Comparison of ENCODE assay signal across 11 mouse cellular contexts in genomic region chr8:109359396-109360051, GRCm38 (mm10).
A peak's percentile ranks its signal among the peaks of the same experiment; 100 is the strongest.
DNase-seq lines count a peak whose midpoint lies in the region; ATAC-seq lines count a peak whose summit lies in the region.
"Had no signal": no experiment of that assay in that cellular context is flagged by ENCODE, and none has a peak within 500 bp of the region (broad histone marks: within the 10 kb centered on the region; RNA-seq: fewer than 3 reads in every experiment).

No protein-coding gene starts in this region.

- H3K36me3 ChIP-seq in lung, embryonic 16.5 days (ENCODE audit: control insufficient read depth, insufficient read depth, low read length), result no peaks in the 10 kb centered on the region
- no peaks in the 10 kb centered on the region for H3K36me3 ChIP-seq in limb, embryonic 12.5 days
- H3K36me3 ChIP-seq in stomach, embryonic 15.5 days, result no peaks in the 10 kb centered on the region
- no peaks in the 10 kb centered on the region for H3K36me3 ChIP-seq in liver, embryonic 11.5 days (ENCODE audit: control insufficient read depth, insufficient read depth, low read length)
- H3K36me3 ChIP-seq: heart, embryonic 10.5 days had no signal

- no peaks in the 10 kb centered on the region for H3K9me3 ChIP-seq in lung, embryonic 16.5 days (ENCODE audit: control insufficient read depth, low read length)
- no peaks in the 10 kb centered on the region for H3K9me3 ChIP-seq in limb, embryonic 12.5 days
- no peaks in the 10 kb centered on the region for H3K9me3 ChIP-seq in stomach, embryonic 15.5 days
- H3K9me3 ChIP-seq in liver, embryonic 11.5 days (ENCODE audit: control insufficient read depth, low read length), result no peaks in the 10 kb centered on the region
- H3K9me3 ChIP-seq: heart, embryonic 10.5 days had no signal

- DNase-seq in cerebellum, postnatal 10 days, result peak; percentile 17 to 41
- no peak for DNase-seq in cerebellum, postnatal 36 days
- DNase-seq in lung, postnatal 10 days, result no peak
- DNase-seq in liver, embryonic 11.5 days (ENCODE audit: low spot score), result no peak
- DNase-seq: cerebellum, postnatal 25 days had no signal

- peaks cover 7% of the 10 kb centered on the region for H3K4me1 ChIP-seq in lung, embryonic 16.5 days (replicated peaks; ENCODE audit: control insufficient read depth, insufficient read depth, low read length)
- H3K4me1 ChIP-seq in limb, embryonic 12.5 days (replicated peaks), result peaks cover 20% of the 10 kb centered on the region
- H3K4me1 ChIP-seq in stomach, embryonic 15.5 days, result peaks cover 5% of the 10 kb centered on the region; the same call in 1 of the 2 replicates
- H3K4me1 ChIP-seq in liver, embryonic 11.5 days (replicated peaks; ENCODE audit: control insufficient read depth, insufficient read depth, low read length), result no peaks in the 10 kb centered on the region

- ATAC-seq in lung, embryonic 16.5 days (ENCODE audit: low read depth), result 0 out of 2 replicates have a peak, but pooled peaks have one; percentile 17
- ATAC-seq in limb, embryonic 12.5 days (ENCODE audit: insufficient number of reproducible peaks, insufficient read depth, low FRiP score, low TSS enrichment, low read depth), result peak; percentile 42; the same call in 1 of the 2 replicates
- ATAC-seq in stomach, embryonic 15.5 days (ENCODE audit: insufficient read depth, low FRiP score, low read depth), result no peak
- ATAC-seq in megakaryocyte-erythroid progenitor cell, adult 5-6 weeks (replicated peaks; ENCODE audit: low FRiP score, low TSS enrichment, poor library complexity, severe bottlenecking), result no peak
- no peak for ATAC-seq in liver, embryonic 11.5 days (replicated peaks; ENCODE audit: low FRiP score)

- peak overlapping the region; percentile 30 for H3K4me3 ChIP-seq in lung, embryonic 16.5 days (ENCODE audit: low read length)
- 0 out of 2 replicates have a peak overlapping the region, but pooled peaks have one; percentile 12 for H3K4me3 ChIP-seq in limb, embryonic 12.5 days (replicated peaks)
- no peak overlapping the region for H3K4me3 ChIP-seq in stomach, embryonic 15.5 days (replicated peaks)
- H3K4me3 ChIP-seq in liver, embryonic 11.5 days (ENCODE audit: low read depth, low read length), result no peak overlapping the region

- 0 out of 2 replicates have a peak overlapping the region, but pooled peaks have one; percentile 30 for H3K9ac ChIP-seq in lung, embryonic 16.5 days (ENCODE audit: low read length)
- H3K9ac ChIP-seq in limb, embryonic 12.5 days (replicated peaks), result no peak overlapping the region
- H3K9ac ChIP-seq in stomach, embryonic 15.5 days, result no peak overlapping the region
- no peak overlapping the region for H3K9ac ChIP-seq in liver, embryonic 11.5 days (ENCODE audit: low read depth, low read length)
- H3K9ac ChIP-seq: liver, embryonic 14.5 days had no signal

- peaks cover 4% of the 10 kb centered on the region; the same call in 1 of the 2 replicates for H3K27me3 ChIP-seq in lung, embryonic 16.5 days (ENCODE audit: control insufficient read depth, insufficient read depth, low read depth, low read length)
- peaks cover 8% of the 10 kb centered on the region for H3K27me3 ChIP-seq in limb, embryonic 12.5 days
- 0 out of 2 replicates have a peak, but pooled peaks cover 3% of the 10 kb centered on the region for H3K27me3 ChIP-seq in stomach, embryonic 15.5 days (replicated peaks)
- H3K27me3 ChIP-seq in liver, embryonic 11.5 days (replicated peaks; ENCODE audit: control insufficient read depth, insufficient read depth, low read length), result no peaks in the 10 kb centered on the region

- H3K27ac ChIP-seq in lung, embryonic 16.5 days (ENCODE audit: low read length), result no peak overlapping the region
- peak overlapping the region; percentile 18 for H3K27ac ChIP-seq in limb, embryonic 12.5 days
- no peak overlapping the region for H3K27ac ChIP-seq in stomach, embryonic 15.5 days
- no peak overlapping the region for H3K27ac ChIP-seq in liver, embryonic 11.5 days (ENCODE audit: low read depth, low read length)
- H3K27ac ChIP-seq: heart, embryonic 10.5 days; liver, embryonic 14.5 days had no signal

- 12% methylated on average over 16 of the region's 16 CpGs for WGBS in lung, embryonic 16.5 days
- 38% methylated on average over 16 of the region's 16 CpGs for WGBS in limb, embryonic 12.5 days
- WGBS in stomach, embryonic 15.5 days, result 41% methylated on average over 16 of the region's 16 CpGs
- WGBS in liver, embryonic 11.5 days, result 56% methylated on average over 16 of the region's 16 CpGs

- H3K4me2 ChIP-seq in lung, embryonic 16.5 days (ENCODE audit: low read depth, low read length), result peak overlapping the region; percentile 60
- peak overlapping the region; percentile 67 for H3K4me2 ChIP-seq in limb, embryonic 12.5 days
- peak overlapping the region; percentile 51 for H3K4me2 ChIP-seq in stomach, embryonic 15.5 days
- no peak overlapping the region for H3K4me2 ChIP-seq in liver, embryonic 11.5 days

Comparison
In these comparisons a context has a peak if more than half of its experiments do, and no peak if none do; other contexts are left out.
1. DNase-seq: peak in cerebellum, postnatal 10 days (2 of 2); none in cerebellum, postnatal 36 days (0 of 2), lung, postnatal 10 days (single experiment) and liver, embryonic 11.5 days (single experiment).
2. ATAC-seq: peak in lung, embryonic 16.5 days (single experiment) and limb, embryonic 12.5 days (single experiment); none in stomach, embryonic 15.5 days (single experiment), megakaryocyte-erythroid progenitor cell, adult 5-6 weeks (single experiment) and liver, embryonic 11.5 days (single experiment).
3. H3K4me3 ChIP-seq: peak in lung, embryonic 16.5 days (single experiment) and limb, embryonic 12.5 days (single experiment); none in stomach, embryonic 15.5 days (single experiment) and liver, embryonic 11.5 days (single experiment).